Comparison of ENCODE assay signal across 8 mouse cellular contexts in the genomic region with DNA sequence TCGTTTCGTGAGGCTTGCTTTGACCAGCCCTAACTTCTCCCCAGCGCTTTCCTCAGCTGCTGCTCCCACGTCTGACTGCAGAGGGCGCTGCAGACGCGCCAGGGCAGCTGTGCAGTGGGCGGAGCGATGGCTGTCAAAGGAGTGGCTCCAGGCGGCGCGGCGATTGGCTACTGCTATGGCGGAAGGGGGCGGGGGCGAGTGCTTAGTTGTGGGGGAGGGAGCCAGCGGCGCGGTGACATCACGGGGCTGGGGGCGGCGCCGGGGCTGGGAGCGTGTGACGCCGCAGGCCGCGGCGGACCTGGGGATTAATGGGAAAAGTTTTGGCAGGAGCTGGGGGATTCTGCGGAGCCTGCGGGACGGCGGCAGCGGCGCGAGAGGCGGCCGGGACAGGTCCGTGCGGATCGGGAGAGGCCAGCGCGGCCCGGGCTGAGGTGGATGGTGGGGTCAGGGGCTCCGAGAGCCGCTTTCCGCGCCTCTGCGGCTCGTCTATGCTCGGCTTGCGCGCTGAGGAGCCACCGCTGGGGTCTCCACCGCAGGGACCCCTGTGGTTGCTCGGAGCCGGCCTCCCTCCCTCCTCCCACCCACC. TPM values are rescaled to one million over a fixed set of nuclear protein-coding genes. Genes with fewer than 3 reads are reported as not detected.
DNase-seq lines count a peak whose midpoint lies in the region; ATAC-seq and TF ChIP-seq lines count a peak whose summit lies in the region.

A gene (plus strand): TSS at position 226 of the 586 bp plus-strand sequence.

- WGBS in embryonic facial prominence, embryonic 14.5 days, result 0% methylated on average over 49 of the region's 57 CpGs
- under 1% methylated on average over 39 of the region's 57 CpGs for WGBS in limb, embryonic 14.5 days
- under 1% methylated on average over 35 of the region's 57 CpGs for WGBS in midbrain, postnatal 0 days

- peak; percentile 97 for DNase-seq in 3T3-L1 (ENCODE audit: low read depth, low spot score)
- peak; percentile 98 to 99 for DNase-seq in adrenal gland, postnatal 4 days (ENCODE audit: low spot score in 2 of 2)
- DNase-seq in embryonic facial prominence, embryonic 14.5 days (ENCODE audit: low spot score), result peak; percentile 98
- DNase-seq in heart, adult 8-10 months (ENCODE audit: low spot score), result peak; percentile 95
- peak; percentile 98 for DNase-seq in kidney, adult 9 months
- DNase-seq in limb, embryonic 14.5 days (ENCODE audit: low spot score), result peak; percentile 98
- peak; percentile 98 for DNase-seq in midbrain, postnatal 0 days (ENCODE audit: low spot score)
- DNase-seq in spleen, postnatal 14 days (ENCODE audit: low spot score in 2 of 2), result peak; percentile 97 to 99

- ATAC-seq in embryonic facial prominence, embryonic 14.5 days (ENCODE audit: low read depth), result peak; percentile 93
- ATAC-seq in limb, embryonic 14.5 days (ENCODE audit: low FRiP score, low read depth), result peak; percentile 97
- peak; percentile 93 for ATAC-seq in midbrain, postnatal 0 days (ENCODE audit: low FRiP score)

- H3K4me1 ChIP-seq in embryonic facial prominence, embryonic 14.5 days (ENCODE audit: control insufficient read depth, insufficient read depth, low read length), result peaks cover 20% of the 10 kb centered on the region
- H3K4me1 ChIP-seq in limb, embryonic 14.5 days (ENCODE audit: control insufficient read depth, insufficient read depth, low read length), result peaks cover 13% of the 10 kb centered on the region
- H3K4me1 ChIP-seq in midbrain, postnatal 0 days (ENCODE audit: insufficient read depth, low read length), result peaks cover 5% of the 10 kb centered on the region; the same call in 1 of the 2 replicates

- H3K4me3 ChIP-seq in embryonic facial prominence, embryonic 14.5 days (ENCODE audit: low read depth, low read length), result peak within 1 kb of the TSS; percentile 84
- H3K4me3 ChIP-seq in limb, embryonic 14.5 days (replicated peaks; ENCODE audit: low read length), result peak within 1 kb of the TSS; percentile 81
- peak within 1 kb of the TSS; percentile 66 for H3K4me3 ChIP-seq in midbrain, postnatal 0 days (ENCODE audit: low read depth, low read length)

- peak within 1 kb of the TSS; percentile 95 for H3K9ac ChIP-seq in embryonic facial prominence, embryonic 14.5 days (ENCODE audit: low read depth, low read length)
- peak within 1 kb of the TSS; percentile 90 for H3K9ac ChIP-seq in limb, embryonic 14.5 days (ENCODE audit: low read depth, low read length, severe bottlenecking)
- peak within 1 kb of the TSS; percentile 77 for H3K9ac ChIP-seq in midbrain, postnatal 0 days (replicated peaks; ENCODE audit: low read length, poor library complexity, severe bottlenecking)

- H3K27me3 ChIP-seq in embryonic facial prominence, embryonic 14.5 days (replicated peaks; ENCODE audit: control insufficient read depth, insufficient read depth, low read length), result no peaks in the 10 kb centered on the region
- no peaks in the 10 kb centered on the region for H3K27me3 ChIP-seq in limb, embryonic 14.5 days (ENCODE audit: control insufficient read depth, insufficient read depth, low read length)
- H3K27me3 ChIP-seq in midbrain, postnatal 0 days (ENCODE audit: insufficient read depth, low read length), result no peaks in the 10 kb centered on the region

- peak within 1 kb of the TSS; percentile 75 for H3K4me2 ChIP-seq in embryonic facial prominence, embryonic 14.5 days (ENCODE audit: low read depth, low read length)
- peak within 1 kb of the TSS; percentile 85 for H3K4me2 ChIP-seq in limb, embryonic 14.5 days (replicated peaks; ENCODE audit: low read depth, low read length, severe bottlenecking)
- peak within 1 kb of the TSS; percentile 95 for H3K4me2 ChIP-seq in midbrain, postnatal 0 days (ENCODE audit: low read depth, low read length, poor library complexity, severe bottlenecking)

- peak within 1 kb of the TSS; percentile 87 for H3K27ac ChIP-seq in embryonic facial prominence, embryonic 14.5 days (replicated peaks; ENCODE audit: low read depth, low read length)
- peak within 1 kb of the TSS; percentile 83 for H3K27ac ChIP-seq in limb, embryonic 14.5 days (replicated peaks; ENCODE audit: low read depth, low read length)
- peak within 1 kb of the TSS; percentile 51; the same call in 1 of the 2 replicates for H3K27ac ChIP-seq in midbrain, postnatal 0 days (ENCODE audit: low read depth, low read length)

- H3K36me3 ChIP-seq in embryonic facial prominence, embryonic 14.5 days (ENCODE audit: control insufficient read depth, insufficient read depth, low read length), result peaks cover 21% of the 10 kb centered on the region; the same call in 1 of the 2 replicates
- peaks cover 16% of the 10 kb centered on the region; the same call in 1 of the 2 replicates for H3K36me3 ChIP-seq in limb, embryonic 14.5 days (ENCODE audit: control insufficient read depth, insufficient read depth, low read length)
- H3K36me3 ChIP-seq in midbrain, postnatal 0 days (ENCODE audit: insufficient read depth, low read length), result no peaks in the 10 kb centered on the region

- TF ChIP-seq CTCF in midbrain, postnatal 0 days (IDR thresholded peaks at IDR 0.05), result peak; percentile 99

- H3K9me3 ChIP-seq in embryonic facial prominence, embryonic 14.5 days (ENCODE audit: control insufficient read depth, low read length), result no peaks in the 10 kb centered on the region
- no peaks in the 10 kb centered on the region for H3K9me3 ChIP-seq in limb, embryonic 14.5 days (ENCODE audit: control insufficient read depth, low read length)
- H3K9me3 ChIP-seq in midbrain, postnatal 0 days (ENCODE audit: low read length), result no peaks in the 10 kb centered on the region

- 0 out of 2 replicates have a peak, but pooled peaks have one; percentile 38 for TF ChIP-seq POLR2A in limb, embryonic 14.5 days (IDR thresholded peaks at IDR 0.05; ENCODE audit: borderline replicate concordance, extremely low read depth, insufficient read depth, insufficient read length)

RNA-seq across cellular contexts. Expression of the gene that starts here (rescaled TPM):
- total RNA-seq in adrenal gland, postnatal 4 days (2021), result 10 to 100 TPM; 27.1 to 33.6 TPM
- 2.9 and 3.0 TPM in 2 replicates for polyA plus RNA-seq in embryonic facial prominence, embryonic 14.5 days (2014; fragmentation: Nextera tagmentation; extraction: Ambion mirVana)
- 10 to 100 TPM; 32.4 to 33.8 (median 33.1) TPM for total RNA-seq in heart, adult 8-10 months (2022)
- polyA plus RNA-seq in limb, embryonic 14.5 days (2012; rRNA removed), result 29.2 and 37.9 TPM in 2 replicates
- polyA plus RNA-seq in limb, embryonic 14.5 days (2014; fragmentation: Nextera tagmentation; extraction: Ambion mirVana), result 3.7 and 4.2 TPM in 2 replicates
- total RNA-seq in midbrain, postnatal 0 days (2014; rRNA removed), result 7.7 and 10.1 TPM in 2 replicates
- 1.2 and 1.5 TPM in 2 replicates for polyA plus RNA-seq in midbrain, postnatal 0 days (2015; fragmentation: Nextera tagmentation; extraction: Ambion mirVana)

Comparison
In these comparisons a context has a peak if more than half of its experiments do, and no peak if none do; other contexts are left out.
1. Peak in every context shown above with its lines: DNase-seq, ATAC-seq, H3K4me3 ChIP-seq and H3K27ac ChIP-seq.